Mouse (Mus musculus): Measurements from ENCODE around the gene Slc39a13. TPM values are rescaled to one million over a fixed set of nuclear protein-coding genes. Genes with fewer than 3 reads are reported as not detected.

Slc39a13 gene
- polyA plus RNA-seq, 1 experiment from 2014 or later = 36.1 TPM

Other genes with a start within 250 kb of the Slc39a13 start
- 209 TPM in 2 replicates for gene Mtch2, start 223.3 kb downstream of the Slc39a13 start, polyA plus RNA-seq (2016; fragmentation: Nextera tagmentation; extraction: Ambion mirVana)
- gene C1qtnf4, start 184.6 kb downstream of the Slc39a13 start, polyA plus RNA-seq (2016; fragmentation: Nextera tagmentation; extraction: Ambion mirVana) = 55.5 and 58.3 TPM in 2 replicates
- gene Kbtbd4, start 165.7 kb downstream of the Slc39a13 start, polyA plus RNA-seq (2016; fragmentation: Nextera tagmentation; extraction: Ambion mirVana) = 49.8 and 56.6 TPM in 2 replicates
- gene Ndufs3, start 165.6 kb downstream of the Slc39a13 start, polyA plus RNA-seq (2016; fragmentation: Nextera tagmentation; extraction: Ambion mirVana) = 182 and 188 TPM in 2 replicates
- gene Celf1, start 130.0 kb downstream of the Slc39a13 start, polyA plus RNA-seq (2016; fragmentation: Nextera tagmentation; extraction: Ambion mirVana) = 146 and 151 TPM in 2 replicates
- gene Rapsn, start 34.8 kb downstream of the Slc39a13 start, polyA plus RNA-seq (2016; fragmentation: Nextera tagmentation; extraction: Ambion mirVana) = 2.5 and 4.1 TPM in 2 replicates
- gene Psmc3, start 16.4 kb downstream of the Slc39a13 start, polyA plus RNA-seq (2016; fragmentation: Nextera tagmentation; extraction: Ambion mirVana) = 274 and 282 TPM in 2 replicates
- 4.2 and 4.6 TPM in 2 replicates for gene Spi1, start 12.0 kb upstream of the Slc39a13 start, polyA plus RNA-seq (2016; fragmentation: Nextera tagmentation; extraction: Ambion mirVana)
- 0.28 and 0.30 TPM in 2 replicates for gene Mybpc3, start 47.7 kb upstream of the Slc39a13 start, polyA plus RNA-seq (2016; fragmentation: Nextera tagmentation; extraction: Ambion mirVana)
- 39.9 and 45.2 TPM in 2 replicates for gene Madd, start 113.4 kb upstream of the Slc39a13 start, polyA plus RNA-seq (2016; fragmentation: Nextera tagmentation; extraction: Ambion mirVana)
- gene Nr1h3, start 132.4 kb upstream of the Slc39a13 start, polyA plus RNA-seq (2016; fragmentation: Nextera tagmentation; extraction: Ambion mirVana) = 1.5 and 2.0 TPM in 2 replicates
- 39.2 and 41.0 TPM in 2 replicates for gene Acp2, start 132.5 kb upstream of the Slc39a13 start, polyA plus RNA-seq (2016; fragmentation: Nextera tagmentation; extraction: Ambion mirVana)
- 10.6 and 13.4 TPM in 2 replicates for gene Ddb2, start 166.6 kb upstream of the Slc39a13 start, polyA plus RNA-seq (2016; fragmentation: Nextera tagmentation; extraction: Ambion mirVana)
- 21.5 and 25.6 TPM in 2 replicates for gene Pacsin3, start 185.5 kb upstream of the Slc39a13 start, polyA plus RNA-seq (2016; fragmentation: Nextera tagmentation; extraction: Ambion mirVana)
- 84.5 and 85.6 TPM in 2 replicates for gene Arfgap2, start 194.6 kb upstream of the Slc39a13 start, polyA plus RNA-seq (2016; fragmentation: Nextera tagmentation; extraction: Ambion mirVana)